Mouse (Mus musculus) midbrain, embryonic 10.5 days (tissue): ENCODE results near the gene Bcar3. TPM values are rescaled to one million over a fixed set of nuclear protein-coding genes. Genes with fewer than 3 reads are reported as not detected.

Source experiments
- DNase-seq: peaks from one replicate; pipeline ENCODE4 v3.0.0-alpha.2; 2017; ENCODE audit warnings: low spot score
- H3K27ac ChIP-seq: fragments of 300-500 bp; sonication (generic); replicated peaks from 2 replicates; pipeline ENCODE4 v1.5.1; 2016; ENCODE audit warnings: mild to moderate bottlenecking
- H3K27me3 ChIP-seq: fragments of 300-500 bp; sonication (generic); 2 replicates; pipeline ENCODE4 v1.6.1; 2016; ENCODE audit warnings: low read depth, mild to moderate bottlenecking; ENCODE audit not compliant: poor library complexity, severe bottlenecking
- H3K36me3 ChIP-seq: fragments of 300-500 bp; sonication (generic); 2 replicates; pipeline ENCODE4 v1.6.1; 2016; ENCODE audit warnings: mild to moderate bottlenecking, moderate library complexity
- H3K4me1 ChIP-seq: fragments of 300-500 bp; sonication (generic); 2 replicates; pipeline ENCODE4 v1.6.1; 2016
- H3K4me3 ChIP-seq: fragments of 300-500 bp; sonication (generic); 2 replicates; pipeline ENCODE4 v1.5.1; 2016; ENCODE audit warnings: mild to moderate bottlenecking, moderate library complexity
- H3K9me3 ChIP-seq: fragments of 300-500 bp; sonication (generic); replicated peaks from 2 replicates; pipeline ENCODE4 v1.6.1; 2016; ENCODE audit warnings: mild to moderate bottlenecking
- WGBS: fragments of 180-500 bp; shearing (Covaris S2); methylation state at CpG from one replicate; pipeline ENCODE4 v1.1.7; 2016; 5-methylcytosine and 5-hydroxymethylcytosine counted together
- polyA plus RNA-seq: library from polyadenylated mRNA; unstranded; fragments of >200 nt; fragmentation: Nextera tagmentation; extraction: Ambion mirVana; gene quantifications from 2 replicates; pipeline ENCODE4 v1.2.1, GENCODE M21; 2016

Gene Bcar3
- polyA plus RNA-seq, 1 experiment from 2014 or later, result 21.8 TPM

GRCm38 (mm10) chr3:122461932-122462871 lies 168.3 kb downstream of the Bcar3 start:
- Histone ChIP-seq H3K36me3 (no peaks in the 10 kb centered on the region), H3K27me3 (0 out of 2 replicates have a peak, but pooled peaks cover 5% of the 10 kb centered on the region), H3K27ac (peak overlapping the region; percentile 85), H3K9me3 (no peaks in the 10 kb centered on the region), H3K4me1 (peaks cover 76% of the 10 kb centered on the region), H3K4me3 (no peak overlapping the region)
- DNase-seq, result no peak
- WGBS, result 61% methylated on average over 18 of the region's 18 CpGs

DNA sequence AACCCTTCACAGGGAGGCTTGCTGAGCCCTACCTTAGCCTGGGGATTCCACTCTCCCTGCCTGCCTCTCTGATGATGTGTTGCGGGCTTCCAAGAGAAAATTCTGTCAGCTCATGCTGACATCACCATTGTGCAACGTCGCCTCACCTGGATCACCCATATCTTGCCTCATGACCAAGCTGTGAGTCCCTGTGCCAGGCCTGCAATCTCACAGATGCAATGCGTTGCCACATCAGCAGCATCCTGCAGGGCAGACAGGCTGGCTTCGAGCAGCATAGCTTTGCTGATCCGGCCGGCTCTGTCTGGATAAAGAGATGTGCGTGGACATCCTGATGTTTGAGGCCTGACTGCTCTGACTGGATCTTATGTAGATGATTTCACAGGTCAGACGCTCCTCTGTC lies 169.2 kb downstream of the Bcar3 start:
- Histone ChIP-seq H3K36me3 (no peaks in the 10 kb centered on the region), H3K27ac (peak overlapping the region; percentile 85), H3K27me3 (0 out of 2 replicates have a peak, but pooled peaks cover 5% of the 10 kb centered on the region), H3K4me3 (no peak overlapping the region), H3K9me3 (no peaks in the 10 kb centered on the region), H3K4me1 (peaks cover 70% of the 10 kb centered on the region)
- no peak for DNase-seq
- 87% methylated on average over 9 of the region's 9 CpGs for WGBS

DNA sequence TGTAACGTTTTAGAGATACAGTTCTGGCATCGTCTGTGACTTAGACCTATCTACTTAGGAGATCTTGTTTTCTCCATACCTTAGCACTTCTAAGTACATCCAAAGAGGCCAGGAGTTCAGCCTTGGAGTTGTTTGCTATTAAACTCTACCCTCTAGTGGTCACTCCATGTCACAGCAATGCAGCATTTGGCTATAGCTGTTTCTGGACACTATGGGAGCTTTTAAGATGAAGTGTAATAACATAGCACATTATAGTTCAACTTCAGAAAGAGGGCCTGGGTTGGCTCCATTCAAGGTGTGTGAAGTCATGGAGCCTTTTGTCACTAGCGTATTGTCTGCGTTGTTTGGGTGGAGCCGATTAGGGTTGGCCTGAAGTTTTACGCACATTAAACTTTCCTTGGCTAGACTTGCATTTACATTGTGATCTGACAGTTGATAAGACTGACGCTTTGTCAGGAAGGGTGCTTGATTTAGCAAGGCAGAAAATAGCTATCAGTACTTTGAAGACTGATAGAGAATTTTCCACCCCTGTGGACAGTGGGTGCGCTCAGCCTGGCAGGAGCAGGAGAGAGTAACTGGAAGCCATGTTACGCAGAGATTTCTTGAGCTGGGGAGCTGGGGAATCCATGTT lies 172.3 kb downstream of the Bcar3 start:
- 0 out of 2 replicates have a peak, but pooled peaks cover 5% of the 10 kb centered on the region for H3K27me3 ChIP-seq
- no peak overlapping the region for H3K27ac ChIP-seq
- no peak overlapping the region for H3K4me3 ChIP-seq
- peaks cover 46% of the 10 kb centered on the region for H3K4me1 ChIP-seq
- no peaks in the 10 kb centered on the region for H3K9me3 ChIP-seq
- no peak for DNase-seq
- H3K36me3 ChIP-seq, result no peaks in the 10 kb centered on the region
- WGBS, result 56% methylated on average over 9 of the region's 9 CpGs

GRCm38 (mm10) chr3:122467977-122468376 lies 174.0 kb downstream of the Bcar3 start:
- no peak for DNase-seq
- H3K4me3 ChIP-seq, result no peak overlapping the region
- H3K4me1 ChIP-seq, result peaks cover 32% of the 10 kb centered on the region
- peaks cover 3% of the 10 kb centered on the region; the same call in 1 of the 2 replicates for H3K36me3 ChIP-seq
- 0 out of 2 replicates have a peak, but pooled peaks cover 3% of the 10 kb centered on the region for H3K27me3 ChIP-seq
- 62% methylated on average over 2 of the region's 2 CpGs for WGBS
- H3K27ac ChIP-seq, result no peak overlapping the region
- H3K9me3 ChIP-seq, result no peaks in the 10 kb centered on the region

DNA sequence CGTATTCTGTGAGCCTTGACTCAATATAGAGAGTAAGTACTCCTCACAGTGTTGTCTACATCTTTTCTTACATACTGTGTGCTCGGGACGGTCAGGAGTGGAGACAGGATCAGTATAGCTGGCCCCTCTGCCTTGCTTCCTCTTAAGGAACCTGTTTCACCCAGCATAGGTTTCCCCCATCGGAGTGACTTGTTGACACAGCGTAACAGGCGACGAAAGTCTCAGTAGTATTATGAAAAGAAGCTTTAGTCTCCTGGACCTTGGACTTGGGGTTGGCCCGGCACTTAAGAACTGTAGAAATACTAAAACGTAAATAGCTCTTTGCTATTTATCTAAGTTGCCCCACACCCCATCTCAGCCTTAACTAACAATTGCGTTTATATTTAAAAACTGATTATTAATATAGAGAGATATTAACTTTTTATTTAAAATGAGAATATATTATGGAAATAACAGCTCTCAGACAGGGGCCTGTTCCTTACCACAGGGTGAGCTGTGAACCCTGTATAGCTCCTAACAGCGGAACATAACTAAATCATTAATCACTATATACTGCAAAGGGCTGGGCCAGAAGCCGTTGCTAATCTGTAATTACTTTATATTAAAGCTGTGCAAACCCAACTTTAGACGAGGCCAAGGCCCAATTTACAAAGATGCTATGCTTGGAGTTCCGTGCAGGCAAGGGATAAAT lies 176.5 kb downstream of the Bcar3 start:
- WGBS, result 88% methylated on average over 14 of the region's 14 CpGs
- Histone ChIP-seq H3K36me3 (peaks cover 3% of the 10 kb centered on the region; the same call in 1 of the 2 replicates), H3K9me3 (no peaks in the 10 kb centered on the region), H3K27me3 (no peaks in the 10 kb centered on the region), H3K4me3 (no peak overlapping the region), H3K4me1 (peaks cover 33% of the 10 kb centered on the region), H3K27ac (no peak overlapping the region)
- DNase-seq, result no peak

DNA sequence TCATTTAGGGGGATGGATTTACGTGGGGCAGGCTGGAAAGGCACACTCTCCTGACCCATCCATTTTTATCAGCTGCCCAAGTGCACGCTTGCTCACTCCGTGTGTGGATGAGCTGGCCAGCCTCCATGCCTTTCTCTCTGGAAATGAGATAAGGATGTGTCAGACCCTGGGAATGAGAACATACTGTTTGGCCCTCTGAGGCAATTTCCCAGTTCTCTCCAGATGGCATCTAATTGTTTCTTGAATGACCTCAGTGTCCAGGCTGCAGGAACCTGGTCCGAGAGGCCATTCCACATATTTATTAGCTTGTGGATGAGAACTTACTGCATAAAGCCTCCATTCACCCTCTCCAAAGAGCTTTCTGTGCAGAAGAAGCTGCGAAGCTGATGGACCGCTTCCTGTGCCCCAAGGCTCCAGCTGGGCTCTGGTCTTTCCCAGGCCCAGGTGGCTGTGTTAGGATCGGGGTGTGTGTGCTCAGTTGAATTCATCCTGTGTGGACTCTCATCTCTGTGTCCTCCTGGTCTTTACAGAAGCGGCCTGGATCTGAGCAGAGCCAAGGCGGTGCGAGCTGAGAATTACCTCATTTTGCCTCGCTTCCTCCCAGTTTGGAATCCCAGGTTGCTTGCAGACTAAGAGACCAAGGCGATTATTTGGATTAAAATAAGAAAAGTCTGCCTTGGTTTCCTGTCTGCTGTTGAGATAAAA lies 177.2 kb downstream of the Bcar3 start:
- 79% methylated on average over 12 of the region's 12 CpGs for WGBS
- no peak for DNase-seq
- Histone ChIP-seq H3K36me3 (peaks cover 3% of the 10 kb centered on the region; the same call in 1 of the 2 replicates), H3K4me1 (peaks cover 40% of the 10 kb centered on the region), H3K4me3 (no peak overlapping the region), H3K27me3 (no peaks in the 10 kb centered on the region), H3K27ac (0 out of 2 replicates have a peak overlapping the region, but pooled peaks have one; percentile 33), H3K9me3 (no peaks in the 10 kb centered on the region)

DNA sequence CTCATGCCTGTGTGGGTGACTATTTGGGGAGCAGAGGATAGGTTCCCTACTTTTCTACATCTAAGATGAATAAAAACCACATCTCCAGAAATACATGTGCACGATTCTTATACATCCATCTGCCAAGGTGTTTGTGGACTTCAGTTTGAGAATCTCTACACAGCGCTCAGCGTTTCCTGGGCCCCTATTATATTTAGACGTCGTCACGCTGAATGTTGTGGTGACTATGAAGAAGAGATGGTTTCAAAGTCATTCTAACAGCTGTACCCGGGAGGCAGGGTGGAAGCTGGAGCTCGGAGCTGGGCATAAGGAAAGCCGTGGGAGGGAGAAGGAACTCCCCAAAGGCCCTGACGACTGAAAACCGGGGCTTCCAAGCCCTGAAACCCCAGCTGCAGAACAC lies 178.5 kb downstream of the Bcar3 start:
- 90% methylated on average over 11 of the region's 11 CpGs for WGBS
- H3K4me1 ChIP-seq, result peaks cover 52% of the 10 kb centered on the region
- no peak for DNase-seq

DNA sequence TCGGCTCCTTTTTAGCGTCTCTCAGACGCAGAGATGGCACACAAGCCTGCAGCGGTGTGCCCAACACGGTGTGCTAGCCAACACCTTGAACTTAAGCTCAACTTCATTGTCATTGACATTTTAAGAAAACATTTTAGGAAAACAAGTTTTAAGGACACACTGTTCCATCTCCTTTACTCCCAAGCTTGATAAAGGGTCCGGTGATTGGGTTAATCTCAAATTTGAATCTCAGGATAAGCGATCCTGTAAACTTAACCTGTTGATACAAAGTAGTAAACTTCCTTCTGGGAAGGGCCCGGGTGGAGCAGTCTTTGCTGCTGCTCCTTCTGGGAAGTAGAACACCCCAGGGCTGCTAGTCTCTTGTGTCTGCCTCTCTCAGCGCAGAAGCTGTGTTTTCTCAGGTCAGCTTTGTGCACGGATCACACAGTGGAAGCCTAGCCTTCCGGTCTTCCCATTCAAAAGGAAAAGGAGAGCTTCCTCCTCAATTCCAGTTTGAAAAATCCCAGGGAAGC lies 179.6 kb downstream of the Bcar3 start:
- Histone ChIP-seq H3K9me3 (no peaks in the 10 kb centered on the region), H3K27me3 (no peaks in the 10 kb centered on the region), H3K27ac (no peak overlapping the region), H3K4me3 (no peak overlapping the region), H3K36me3 (peaks cover 3% of the 10 kb centered on the region; the same call in 1 of the 2 replicates), H3K4me1 (peaks cover 58% of the 10 kb centered on the region)
- DNase-seq, result no peak
- WGBS, result 82% methylated on average over 11 of the region's 11 CpGs

More for the DNA sequence above, 178.5 kb downstream of the Bcar3 start:
- Histone ChIP-seq H3K9me3 (no peaks in the 10 kb centered on the region), H3K27ac (no peak overlapping the region), H3K4me3 (no peak overlapping the region), H3K36me3 (peaks cover 3% of the 10 kb centered on the region; the same call in 1 of the 2 replicates), H3K27me3 (no peaks in the 10 kb centered on the region)

DNA sequence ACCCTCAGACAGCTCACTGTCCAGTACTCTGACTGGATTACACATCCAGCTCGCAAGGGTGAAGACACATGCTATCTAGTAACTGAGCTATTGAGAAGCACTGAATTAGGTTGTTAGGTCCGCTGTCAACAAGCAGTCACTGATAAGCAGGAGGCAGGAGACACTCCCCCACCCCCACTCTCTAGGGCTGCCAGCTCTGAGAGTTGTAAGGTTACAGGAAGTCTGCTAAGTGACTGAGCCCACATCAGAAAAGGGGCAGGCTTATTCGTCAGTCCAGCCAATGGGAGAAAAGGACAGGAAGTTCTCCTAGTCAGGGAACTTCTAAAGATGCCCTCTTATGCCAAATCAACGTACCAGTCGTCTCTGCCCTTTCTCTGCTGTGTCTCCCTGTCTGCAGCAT lies 180.1 kb downstream of the Bcar3 start:
- peaks cover 63% of the 10 kb centered on the region for H3K4me1 ChIP-seq
- no peaks in the 10 kb centered on the region for H3K9me3 ChIP-seq
- no peak overlapping the region for H3K4me3 ChIP-seq
- WGBS, result 58% methylated on average over 5 of the region's 5 CpGs
- no peak for DNase-seq
- H3K27me3 ChIP-seq, result no peaks in the 10 kb centered on the region
- peaks cover 3% of the 10 kb centered on the region; the same call in 1 of the 2 replicates for H3K36me3 ChIP-seq
- H3K27ac ChIP-seq, result no peak overlapping the region

- H3K4me3 ChIP-seq, result no peak overlapping the region
- no peak for DNase-seq
- H3K27me3 ChIP-seq, result no peaks in the 10 kb centered on the region
- H3K27ac ChIP-seq, result peak overlapping the region; percentile 69
- H3K4me1 ChIP-seq, result peaks cover 70% of the 10 kb centered on the region
- 84% methylated on average over 4 of the region's 4 CpGs for WGBS
- H3K9me3 ChIP-seq, result no peaks in the 10 kb centered on the region
- peaks cover 3% of the 10 kb centered on the region; the same call in 1 of the 2 replicates for H3K36me3 ChIP-seq
Observed at GRCm38 (mm10) chr3:122474796-122475195, 180.9 kb downstream of the Bcar3 start.

DNA sequence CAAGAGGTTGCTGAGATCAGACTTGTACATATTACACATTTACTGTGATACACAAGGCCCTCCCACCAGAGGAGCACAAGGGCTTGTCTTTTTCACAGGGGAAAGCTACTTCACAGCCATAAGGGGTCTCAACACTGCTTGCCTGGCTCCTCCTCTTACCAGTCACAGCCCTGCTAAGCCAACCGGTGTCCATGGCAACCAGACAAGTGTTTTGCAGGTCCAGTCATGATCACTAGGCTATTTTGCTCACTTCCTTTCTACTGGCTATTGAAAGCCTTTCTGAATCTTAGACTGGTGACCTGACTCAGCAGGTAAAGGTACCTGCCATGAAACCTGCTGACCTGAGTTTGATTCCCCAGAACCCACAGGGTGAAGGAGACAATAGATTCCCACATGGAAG lies 181.8 kb downstream of the Bcar3 start:
- peak overlapping the region; percentile 69 for H3K27ac ChIP-seq
- peaks cover 78% of the 10 kb centered on the region for H3K4me1 ChIP-seq
- peaks cover 3% of the 10 kb centered on the region; the same call in 1 of the 2 replicates for H3K36me3 ChIP-seq
- peak; percentile 73 for DNase-seq
- WGBS, result 30% methylated on average over 1 of the region's 1 CpGs
- H3K9me3 ChIP-seq, result no peaks in the 10 kb centered on the region
- no peaks in the 10 kb centered on the region for H3K27me3 ChIP-seq
- H3K4me3 ChIP-seq, result 0 out of 2 replicates have a peak overlapping the region, but pooled peaks have one; percentile 1
